Mouse (Mus musculus): ENCODE results near the gene Aqp2. TPM values are rescaled to one million over a fixed set of nuclear protein-coding genes. Genes with fewer than 3 reads are reported as not detected.
A peak's percentile ranks its signal among the peaks of the same experiment; 100 is the strongest.

The Aqp2 gene
- polyA plus RNA-seq, 1 experiment from 2014 or later = not detected

- no peaks in the 10 kb centered on the region for H3K36me3 ChIP-seq
- no peak overlapping the region for H3K9ac ChIP-seq
- 81% methylated on average over 10 of the region's 10 CpGs for whole genome bisulfite sequencing
- peaks cover 65% of the 10 kb centered on the region for H3K27me3 ChIP-seq
- H3K4me2 ChIP-seq (replicated peaks) = no peak overlapping the region
- H3K27ac ChIP-seq = no peak overlapping the region
- no peak for ATAC-seq (ENCODE audit: low FRiP score)
- no peaks in the 10 kb centered on the region for H3K9me3 ChIP-seq (replicated peaks)
- H3K4me1 ChIP-seq = peaks cover 35% of the 10 kb centered on the region
- H3K4me3 ChIP-seq = no peak overlapping the region
These were observed 16.1 kb downstream of the Aqp2 start for GRCm38 (mm10) chr15:99594951-99595350.

- Histone ChIP-seq H3K4me2 (replicated peaks) (no peak overlapping the region), H3K36me3 (no peaks in the 10 kb centered on the region), H3K27me3 (peaks cover 64% of the 10 kb centered on the region), H3K4me3 (no peak overlapping the region), H3K9me3 (replicated peaks) (no peaks in the 10 kb centered on the region), H3K4me1 (peaks cover 41% of the 10 kb centered on the region), H3K9ac (no peak overlapping the region), H3K27ac (peak overlapping the region; percentile 55)
- 1% methylated on average over 7 of the region's 7 CpGs for WGBS
- ATAC-seq (ENCODE audit: low FRiP score) = peak; percentile 80
These were observed 17.3 kb downstream of the Aqp2 start for GRCm38 (mm10) chr15:99596056-99596687.

GRCm38 (mm10) chr15:99596841-99597240 lies 18.0 kb downstream of the Aqp2 start:
- Histone ChIP-seq H3K27ac (peak overlapping the region; percentile 40; the same call in 1 of the 2 replicates), H3K27me3 (peaks cover 57% of the 10 kb centered on the region), H3K4me2 (replicated peaks) (no peak overlapping the region), H3K36me3 (no peaks in the 10 kb centered on the region), H3K4me1 (peaks cover 48% of the 10 kb centered on the region), H3K4me3 (no peak overlapping the region), H3K9me3 (replicated peaks) (no peaks in the 10 kb centered on the region), H3K9ac (no peak overlapping the region)
- ATAC-seq (ENCODE audit: low FRiP score) = no peak
- 59% methylated on average over 7 of the region's 7 CpGs for WGBS

- ATAC-seq (ENCODE audit: low FRiP score) = no peak
- Histone ChIP-seq H3K36me3 (no peaks in the 10 kb centered on the region), H3K9me3 (replicated peaks) (no peaks in the 10 kb centered on the region), H3K27me3 (peaks cover 50% of the 10 kb centered on the region), H3K4me1 (peaks cover 53% of the 10 kb centered on the region), H3K4me3 (no peak overlapping the region), H3K9ac (peak overlapping the region; percentile 13; the same call in 1 of the 2 replicates), H3K27ac (no peak overlapping the region), H3K4me2 (replicated peaks) (no peak overlapping the region)
- 53% methylated on average over 8 of the region's 8 CpGs for WGBS
These were observed 18.7 kb downstream of the Aqp2 start for GRCm38 (mm10) chr15:99597596-99597995.

- Histone ChIP-seq H3K9me3 (replicated peaks) (no peaks in the 10 kb centered on the region), H3K9ac (no peak overlapping the region), H3K36me3 (no peaks in the 10 kb centered on the region), H3K4me2 (replicated peaks) (no peak overlapping the region; the same call in 1 of the 2 replicates), H3K4me1 (peaks cover 56% of the 10 kb centered on the region), H3K27me3 (peaks cover 31% of the 10 kb centered on the region), H3K4me3 (no peak overlapping the region), H3K27ac (peak overlapping the region; percentile 67)
- peak; percentile 44; the same call in 1 of the 2 replicates for ATAC-seq (ENCODE audit: low FRiP score)
- WGBS = 40% methylated on average over 17 of the region's 17 CpGs
These were observed 20.6 kb downstream of the Aqp2 start for GRCm38 (mm10) chr15:99599245-99600070.

GRCm38 (mm10) chr15:99600986-99601822 lies 22.3 kb downstream of the Aqp2 start, which contains the start of gene Aqp6:
Gene Aqp6, plus strand, starts transcription at chr15:99601400.
- Histone ChIP-seq H3K4me1 (peaks cover 69% of the 10 kb centered on the region), H3K27ac (peak within 1 kb of the TSS; percentile 76), H3K9ac (peak within 1 kb of the TSS; percentile 38; the same call in 1 of the 2 replicates), H3K36me3 (no peaks in the 10 kb centered on the region), H3K4me3 (no peak within 1 kb of the TSS), H3K4me2 (replicated peaks) (peak within 1 kb of the TSS; percentile 15), H3K9me3 (replicated peaks) (no peaks in the 10 kb centered on the region), H3K27me3 (peaks cover 24% of the 10 kb centered on the region)
- peak; percentile 10; the same call in 1 of the 2 replicates for ATAC-seq (ENCODE audit: low FRiP score)
- 44% methylated on average over 22 of the region's 22 CpGs for WGBS

- Histone ChIP-seq H3K36me3 (no peaks in the 10 kb centered on the region), H3K4me2 (replicated peaks) (peak overlapping the region; percentile 15; the same call in 1 of the 2 replicates), H3K9ac (peak overlapping the region; percentile 38; the same call in 1 of the 2 replicates), H3K4me3 (no peak overlapping the region), H3K9me3 (replicated peaks) (no peaks in the 10 kb centered on the region), H3K27ac (peak overlapping the region; percentile 73), H3K4me1 (peaks cover 71% of the 10 kb centered on the region), H3K27me3 (peaks cover 24% of the 10 kb centered on the region)
- 9% methylated on average over 5 of the region's 5 CpGs for WGBS
- peak; percentile 17; the same call in 1 of the 2 replicates for ATAC-seq (ENCODE audit: low FRiP score)
These were observed 22.9 kb downstream of the Aqp2 start for GRCm38 (mm10) chr15:99601823-99602120.

GRCm38 (mm10) chr15:99602206-99602820 lies 23.5 kb downstream of the Aqp2 start:
- H3K27ac ChIP-seq = peak overlapping the region; percentile 76
- no peaks in the 10 kb centered on the region for H3K36me3 ChIP-seq
- H3K4me2 ChIP-seq (replicated peaks) = no peak overlapping the region; the same call in 1 of the 2 replicates
- no peak for ATAC-seq (ENCODE audit: low FRiP score)
- H3K4me1 ChIP-seq = peaks cover 70% of the 10 kb centered on the region
- no peak overlapping the region for H3K4me3 ChIP-seq
- H3K9ac ChIP-seq = no peak overlapping the region
- peaks cover 24% of the 10 kb centered on the region for H3K27me3 ChIP-seq
- WGBS = 55% methylated on average over 17 of the region's 17 CpGs
- no peaks in the 10 kb centered on the region for H3K9me3 ChIP-seq (replicated peaks)

GRCm38 (mm10) chr15:99603216-99603615 lies 24.4 kb downstream of the Aqp2 start:
- Histone ChIP-seq H3K4me1 (peaks cover 72% of the 10 kb centered on the region), H3K9me3 (replicated peaks) (no peaks in the 10 kb centered on the region), H3K4me3 (no peak overlapping the region), H3K27ac (0 out of 2 replicates have a peak overlapping the region, but pooled peaks have one; percentile 57), H3K9ac (no peak overlapping the region), H3K27me3 (peaks cover 19% of the 10 kb centered on the region), H3K36me3 (no peaks in the 10 kb centered on the region), H3K4me2 (replicated peaks) (no peak overlapping the region)
- ATAC-seq (ENCODE audit: low FRiP score) = no peak
- 82% methylated on average over 7 of the region's 7 CpGs for WGBS

GRCm38 (mm10) chr15:99605595-99605994 lies 26.7 kb downstream of the Aqp2 start:
- Histone ChIP-seq H3K9me3 (replicated peaks) (no peaks in the 10 kb centered on the region), H3K36me3 (no peaks in the 10 kb centered on the region), H3K27me3 (peaks cover 17% of the 10 kb centered on the region), H3K9ac (no peak overlapping the region), H3K4me3 (no peak overlapping the region), H3K4me1 (peaks cover 67% of the 10 kb centered on the region), H3K27ac (no peak overlapping the region), H3K4me2 (replicated peaks) (no peak overlapping the region)
- no peak for ATAC-seq (ENCODE audit: low FRiP score)
- WGBS = 56% methylated on average over 2 of the region's 3 CpGs

- Histone ChIP-seq H3K36me3 (no peaks in the 10 kb centered on the region), H3K4me2 (replicated peaks) (no peak overlapping the region), H3K27ac (no peak overlapping the region), H3K9ac (no peak overlapping the region), H3K4me1 (peaks cover 65% of the 10 kb centered on the region), H3K9me3 (replicated peaks) (no peaks in the 10 kb centered on the region), H3K4me3 (no peak overlapping the region), H3K27me3 (peaks cover 12% of the 10 kb centered on the region; the same call in 1 of the 2 replicates)
- WGBS = 28% methylated on average over 5 of the region's 5 CpGs
- no peak for ATAC-seq (ENCODE audit: low FRiP score)
These were observed 27.7 kb downstream of the Aqp2 start for GRCm38 (mm10) chr15:99606515-99606914.
